Mouse (Mus musculus) embryonic facial prominence, embryonic 14.5 days (tissue): ENCODE data around the gene Lonp2. TPM values are rescaled to one million over a fixed set of nuclear protein-coding genes. Genes with fewer than 3 reads are reported as not detected.

Source experiments
- ATAC-seq: fragments of 200-750 bp; cut with Nextera tagmentation; 2 replicates; pipeline ENCODE4 v1.8.0; 2017; ENCODE audit warnings: low read depth, moderate number of reproducible peaks, moderate TSS enrichment
- DNase-seq: peaks from one replicate; pipeline ENCODE4 v3.0.0-alpha.2; 2015; ENCODE audit warnings: low spot score
- H3K27ac ChIP-seq: fragments of 300-500 bp; sonication (generic); replicated peaks from 2 replicates; pipeline ENCODE4 v1.5.1; 2014; ENCODE audit warnings: low read depth, mild to moderate bottlenecking, low read length, moderate library complexity
- H3K27me3 ChIP-seq: fragments of 300-500 bp; sonication (generic); replicated peaks from 2 replicates; pipeline ENCODE4 v1.6.1; 2014; ENCODE audit warnings: low read length; ENCODE audit not compliant: control insufficient read depth, insufficient read depth
- H3K36me3 ChIP-seq: fragments of 300-500 bp; sonication (generic); 2 replicates; pipeline ENCODE4 v1.6.1; 2014; ENCODE audit warnings: low read length, mixed read lengths; ENCODE audit not compliant: control insufficient read depth, insufficient read depth
- H3K4me1 ChIP-seq: fragments of 300-500 bp; sonication (generic); 2 replicates; pipeline ENCODE4 v1.6.1; 2014; ENCODE audit warnings: antibody characterized with exemption, low read length; ENCODE audit not compliant: control insufficient read depth, insufficient read depth
- H3K4me2 ChIP-seq: fragments of 300-500 bp; sonication (generic); 2 replicates; pipeline ENCODE4 v1.6.1; 2014; ENCODE audit warnings: low read depth, mild to moderate bottlenecking, low read length, moderate library complexity, mixed read lengths
- H3K4me3 ChIP-seq: fragments of 300-500 bp; sonication (generic); 2 replicates; pipeline ENCODE4 v1.5.1; 2014; ENCODE audit warnings: low read depth, mild to moderate bottlenecking, low read length
- H3K9ac ChIP-seq: fragments of 300-500 bp; sonication (generic); 2 replicates; pipeline ENCODE4 v1.6.1; 2014; ENCODE audit warnings: low read depth, mild to moderate bottlenecking, low read length, moderate library complexity, mixed read lengths
- H3K9me3 ChIP-seq: fragments of 300-500 bp; sonication (generic); 2 replicates; pipeline ENCODE4 v1.6.1; 2016; ENCODE audit warnings: low read length; ENCODE audit not compliant: control insufficient read depth
- WGBS: fragments of 180-500 bp; shearing (Covaris S2); extraction: QIAGEN DNeasy Blood & Tissue Kit; methylation state at CpG from one replicate; pipeline ENCODE4 v1.1.7; 2014; 5-methylcytosine and 5-hydroxymethylcytosine counted together
- polyA plus RNA-seq: library from polyadenylated mRNA; unstranded; fragments of >200 nt; fragmentation: Nextera tagmentation; extraction: Ambion mirVana; gene quantifications from 2 replicates; pipeline ENCODE4 v1.2.1, GENCODE M21; 2014

Lonp2 gene
- polyA plus RNA-seq, 1 experiment from 2014 or later: 55.7 TPM

DNA sequence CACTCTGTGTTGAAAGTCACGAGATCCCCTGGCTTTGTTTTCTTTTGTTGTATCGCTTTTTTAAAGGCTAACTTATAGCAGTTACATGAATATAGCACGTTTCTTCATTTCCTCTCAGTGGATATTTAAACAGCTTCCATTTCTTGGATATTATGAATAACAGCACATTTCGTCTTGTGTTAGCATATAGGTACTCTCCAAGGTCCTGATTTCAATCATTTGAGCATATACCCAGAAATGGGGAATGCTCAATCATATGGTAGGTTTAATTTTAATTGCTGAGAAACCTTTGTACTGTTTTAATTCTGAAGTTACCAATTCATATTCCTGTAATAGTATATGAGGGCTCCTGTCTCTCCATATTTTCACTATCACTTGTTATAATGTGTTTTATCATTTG is 15.1 kb downstream of the Lonp2 start:
- H3K4me3 ChIP-seq: no peak overlapping the region
- ATAC-seq (no peak), DNase-seq (peak; percentile 47)
- peaks cover 67% of the 10 kb centered on the region for H3K36me3 ChIP-seq
- no peaks in the 10 kb centered on the region for H3K27me3 ChIP-seq
- H3K9ac ChIP-seq: no peak overlapping the region
- no peak overlapping the region for H3K27ac ChIP-seq
- WGBS: 72% methylated on average over 4 of the region's 4 CpGs
- no peaks in the 10 kb centered on the region for H3K9me3 ChIP-seq
- no peaks in the 10 kb centered on the region for H3K4me1 ChIP-seq
- no peak overlapping the region for H3K4me2 ChIP-seq

- DNase-seq: no peak
- no peaks in the 10 kb centered on the region for H3K4me1 ChIP-seq
- no peak overlapping the region for H3K9ac ChIP-seq
- no peak overlapping the region for H3K4me2 ChIP-seq
- no peaks in the 10 kb centered on the region for H3K27me3 ChIP-seq
- no peak for ATAC-seq
- peaks cover 46% of the 10 kb centered on the region for H3K36me3 ChIP-seq
- 79% methylated on average over 3 of the region's 3 CpGs for WGBS
- H3K27ac ChIP-seq: no peak overlapping the region
- no peaks in the 10 kb centered on the region for H3K9me3 ChIP-seq
- no peak overlapping the region for H3K4me3 ChIP-seq
Observed at GRCm38 (mm10) chr8:86642682-86643081, 18.8 kb downstream of the Lonp2 start.

DNA sequence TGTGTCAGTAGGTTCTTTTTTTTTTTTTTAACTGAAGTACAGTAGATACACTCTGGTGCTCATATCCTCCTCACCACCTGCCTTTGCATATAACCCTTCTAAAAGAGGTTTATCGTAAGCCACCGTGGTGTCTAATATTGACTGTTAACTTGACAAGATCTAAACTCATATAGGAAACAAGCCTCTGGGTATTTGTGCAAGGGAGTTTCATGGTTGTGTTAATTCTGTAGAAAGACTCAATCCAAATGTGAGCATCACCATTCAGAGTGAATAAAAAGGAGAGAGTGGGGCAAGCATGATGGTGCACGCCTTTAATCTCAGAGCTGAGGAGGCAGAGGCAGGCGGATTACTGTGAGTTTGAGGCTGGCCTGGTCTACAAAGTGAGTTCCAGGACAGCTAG is 20.8 kb downstream of the Lonp2 start:
- Histone ChIP-seq H3K4me3 (no peak overlapping the region), H3K36me3 (peaks cover 27% of the 10 kb centered on the region), H3K9ac (no peak overlapping the region), H3K4me2 (no peak overlapping the region), H3K9me3 (no peaks in the 10 kb centered on the region), H3K27me3 (no peaks in the 10 kb centered on the region), H3K4me1 (no peaks in the 10 kb centered on the region), H3K27ac (no peak overlapping the region)
- WGBS: 92% methylated on average over 4 of the region's 4 CpGs
- no peak for DNase-seq
- no peak for ATAC-seq

DNA sequence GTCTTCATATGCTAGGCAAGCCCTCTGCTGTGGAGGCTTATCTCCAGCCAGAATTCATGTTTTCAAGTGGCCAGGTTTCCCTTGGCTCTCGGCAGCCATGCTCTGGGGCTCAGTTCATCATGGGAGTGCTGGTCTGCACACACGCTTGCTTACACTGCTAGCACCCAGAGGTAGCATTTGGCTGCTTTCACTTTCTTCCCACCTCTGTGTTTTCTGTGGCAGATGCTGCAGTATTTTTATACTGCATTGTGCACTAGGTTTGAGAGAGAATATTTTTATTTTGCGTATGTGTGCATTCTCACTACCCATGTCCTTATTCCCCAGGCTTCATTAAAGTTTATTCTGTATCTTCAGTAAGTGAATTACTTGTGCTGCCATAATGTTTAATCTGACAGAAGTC is 23.9 kb downstream of the Lonp2 start:
- no peaks in the 10 kb centered on the region for H3K4me1 ChIP-seq
- WGBS: 83% methylated on average over 3 of the region's 3 CpGs
- DNase-seq: no peak

GRCm38 (mm10) chr8:86651416-86651815 is 27.6 kb downstream of the Lonp2 start:
- ATAC-seq (no peak), DNase-seq (no peak)
- Histone ChIP-seq H3K27me3 (no peaks in the 10 kb centered on the region), H3K36me3 (peaks cover 28% of the 10 kb centered on the region), H3K27ac (no peak overlapping the region), H3K4me1 (no peaks in the 10 kb centered on the region), H3K9ac (no peak overlapping the region), H3K4me3 (no peak overlapping the region), H3K4me2 (no peak overlapping the region), H3K9me3 (no peaks in the 10 kb centered on the region)
- WGBS: 80% methylated on average over 5 of the region's 5 CpGs

More for the DNA sequence above, 23.9 kb downstream of the Lonp2 start:
- H3K36me3 ChIP-seq: peaks cover 30% of the 10 kb centered on the region
- no peaks in the 10 kb centered on the region for H3K9me3 ChIP-seq
- no peak for ATAC-seq
- no peaks in the 10 kb centered on the region for H3K27me3 ChIP-seq
- H3K27ac ChIP-seq: no peak overlapping the region
- H3K4me3 ChIP-seq: no peak overlapping the region
- H3K4me2 ChIP-seq: no peak overlapping the region
- no peak overlapping the region for H3K9ac ChIP-seq

DNA sequence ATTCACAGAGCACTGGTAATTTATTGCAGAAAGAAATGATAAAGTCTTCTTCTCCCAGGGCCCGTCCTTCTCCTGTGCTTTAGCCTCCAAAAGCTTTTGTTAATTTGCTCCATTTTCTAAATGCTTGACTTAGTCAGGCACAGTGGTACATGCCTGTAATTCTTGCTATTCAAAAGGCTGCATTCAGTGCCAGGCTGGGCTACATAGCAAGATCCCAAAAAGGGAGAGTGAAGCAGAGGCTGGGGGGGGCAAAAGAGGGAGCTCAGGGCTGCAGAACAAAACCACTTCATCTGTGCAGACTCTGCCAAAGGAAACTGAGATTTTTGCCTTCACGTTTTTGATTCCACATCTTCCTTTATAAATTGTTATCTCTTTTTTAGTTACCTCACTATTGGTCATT is 28.7 kb downstream of the Lonp2 start:
- DNase-seq: no peak
- Histone ChIP-seq H3K36me3 (peaks cover 28% of the 10 kb centered on the region), H3K4me3 (no peak overlapping the region), H3K9me3 (no peaks in the 10 kb centered on the region), H3K4me2 (no peak overlapping the region), H3K27me3 (no peaks in the 10 kb centered on the region), H3K27ac (no peak overlapping the region), H3K9ac (no peak overlapping the region), H3K4me1 (no peaks in the 10 kb centered on the region)
- ATAC-seq: no peak
- 84% methylated on average over 2 of the region's 2 CpGs for WGBS

DNA sequence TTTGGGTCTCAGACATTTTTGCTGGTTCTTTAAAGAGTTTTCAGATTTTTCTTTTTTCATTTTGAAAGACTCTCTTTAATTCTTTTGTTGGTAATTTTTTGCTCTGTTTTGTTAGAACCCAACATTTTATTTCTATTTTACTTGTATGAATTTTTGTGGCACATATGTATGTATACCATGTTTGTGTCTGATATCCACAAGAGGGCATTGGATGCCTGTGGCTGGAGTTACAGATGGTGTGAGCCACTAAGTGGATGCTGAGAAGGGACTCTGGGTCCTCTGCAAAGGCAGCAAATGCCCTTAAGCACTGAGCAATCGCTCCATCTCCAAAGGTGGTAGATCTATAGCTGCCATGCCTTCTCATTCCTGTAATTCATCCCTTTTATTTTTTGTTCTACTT is 30.7 kb downstream of the Lonp2 start:
- DNase-seq (no peak), ATAC-seq (no peak)
- Histone ChIP-seq H3K4me1 (no peaks in the 10 kb centered on the region), H3K4me2 (no peak overlapping the region), H3K27ac (no peak overlapping the region), H3K27me3 (no peaks in the 10 kb centered on the region), H3K9ac (no peak overlapping the region), H3K4me3 (no peak overlapping the region), H3K36me3 (peaks cover 31% of the 10 kb centered on the region), H3K9me3 (no peaks in the 10 kb centered on the region)
- 71% methylated on average over 1 of the region's 1 CpGs for WGBS

- H3K4me1 ChIP-seq: no peaks in the 10 kb centered on the region
- H3K36me3 ChIP-seq: peaks cover 32% of the 10 kb centered on the region
- H3K9me3 ChIP-seq: no peaks in the 10 kb centered on the region
- DNase-seq: peak; percentile 89
- no peak overlapping the region; the same call in 1 of the 2 replicates for H3K27ac ChIP-seq
- no peak overlapping the region for H3K4me3 ChIP-seq
- no peak overlapping the region for H3K4me2 ChIP-seq
- H3K9ac ChIP-seq: no peak overlapping the region
- ATAC-seq: peak; percentile 86
- no peaks in the 10 kb centered on the region for H3K27me3 ChIP-seq
Observed at GRCm38 (mm10) chr8:86668750-86669149, 44.9 kb downstream of the Lonp2 start.

- Histone ChIP-seq H3K4me3 (no peak overlapping the region), H3K36me3 (peaks cover 37% of the 10 kb centered on the region), H3K27me3 (no peaks in the 10 kb centered on the region), H3K27ac (no peak overlapping the region; the same call in 1 of the 2 replicates), H3K4me2 (no peak overlapping the region), H3K9me3 (no peaks in the 10 kb centered on the region), H3K9ac (no peak overlapping the region), H3K4me1 (no peaks in the 10 kb centered on the region)
- DNase-seq: peak; percentile 47
- peak; percentile 18; the same call in 1 of the 2 replicates for ATAC-seq
- 63% methylated on average over 4 of the region's 4 CpGs for WGBS
Observed at GRCm38 (mm10) chr8:86669259-86669658, 45.4 kb downstream of the Lonp2 start.
